Mouse (Mus musculus) CH12.LX (cell line): Measurements from ENCODE around the gene Ubc. TPM values are rescaled to one million over a fixed set of nuclear protein-coding genes. Genes with fewer than 3 reads are reported as not detected.

Source experiments
- DNase-seq: peaks from one replicate; pipeline ENCODE4 v3.0.0-alpha.2; 2013; ENCODE audit errors: extremely low read depth
- H3K27ac ChIP-seq: 2 replicates; pipeline ENCODE4 v1.5.1; 2012; ENCODE audit warnings: low read depth, mild to moderate bottlenecking, control low read depth, moderate library complexity; ENCODE audit not compliant: insufficient read depth
- H3K27me3 ChIP-seq: replicated peaks from 2 replicates; pipeline ENCODE3; 2012; ENCODE audit warnings: inconsistent platforms
- H3K36me3 ChIP-seq, 2 experiments: replicated peaks in 1 of 2; 2 replicates each; pipeline versions ENCODE3 to v1.6.1; 2012; ENCODE audit warnings: inconsistent platforms in 1 of 2, low read length in 1 of 2, mild to moderate bottlenecking in 1 of 2, mixed read lengths in 1 of 2, moderate library complexity in 1 of 2; ENCODE audit not compliant: control insufficient read depth in 1 of 2, insufficient read depth in 1 of 2
- H3K4me1 ChIP-seq, 2 experiments: 2 replicates each; pipeline ENCODE4 v1.6.1; 2012; ENCODE audit warnings: inconsistent platforms in 1 of 2, moderate library complexity in 1 of 2; ENCODE audit not compliant: insufficient read depth in 2 of 2, control insufficient read depth in 1 of 2
- H3K4me2 ChIP-seq: 2 replicates; pipeline ENCODE4 v1.6.1; 2012; ENCODE audit warnings: low read depth, mild to moderate bottlenecking, control low read depth; ENCODE audit not compliant: poor library complexity, insufficient read depth, severe bottlenecking
- H3K4me3 ChIP-seq, 3 experiments: fragments of 150-350 bp in 1 of 3; sonication (generic) in 1 of 3; replicated peaks in 1 of 3; 2 replicates each; pipeline versions ENCODE3 to v1.5.1; 2011 to 2012; ENCODE audit warnings: low read depth in 2 of 3, low read length in 2 of 3, mild to moderate bottlenecking in 2 of 3, moderate library complexity in 2 of 3, control low read depth in 1 of 3, improper control_type of control experiment in 1 of 3, inconsistent platforms in 1 of 3, mixed read lengths in 1 of 3; ENCODE audit not compliant: poor library complexity in 1 of 3
- H3K79me2 ChIP-seq: replicated peaks from 2 replicates; pipeline ENCODE4 v1.6.1; 2012; ENCODE audit warnings: mild to moderate bottlenecking, moderate library complexity; ENCODE audit not compliant: control insufficient read depth, poor library complexity, insufficient read depth, severe bottlenecking; ENCODE audit errors: extremely low read depth
- H3K9ac ChIP-seq: 2 replicates; pipeline ENCODE4 v1.6.1; 2012; ENCODE audit warnings: low read depth, mild to moderate bottlenecking, control low read depth, moderate library complexity; ENCODE audit not compliant: insufficient read depth
- H3K9me3 ChIP-seq: replicated peaks from 2 replicates; pipeline ENCODE3; 2012; ENCODE audit warnings: low read length, inconsistent platforms, mixed read lengths
- BHLHE40 ChIP-seq: IDR thresholded peaks from 2 replicates; pipeline ENCODE4 v1.6.1; 2011; ENCODE audit warnings: mild to moderate bottlenecking, low read depth, low read length, improper control_type of control experiment
- CHD1 ChIP-seq: IDR thresholded peaks from 2 replicates; pipeline ENCODE4 v1.6.1; 2012; ENCODE audit warnings: low read depth, low read length, improper control_type of control experiment, inconsistent platforms
- CHD2 ChIP-seq: IDR thresholded peaks from 2 replicates; pipeline ENCODE4 v1.6.1; 2011; ENCODE audit warnings: low read length, improper control_type of control experiment
- CTCF ChIP-seq, 2 experiments: IDR thresholded peaks in 1 of 2; conservative IDR thresholded peaks in 1 of 2; 2 replicates each; pipeline ENCODE4 v1.5.1; 2011 to 2012; ENCODE audit warnings: low read depth in 2 of 2, low read length in 2 of 2, improper control_type of control experiment in 1 of 2, inconsistent platforms in 1 of 2, mild to moderate bottlenecking in 1 of 2, moderate library complexity in 1 of 2
- E2F4 ChIP-seq: IDR thresholded peaks from 2 replicates; pipeline ENCODE4 v1.6.1; 2011; ENCODE audit warnings: low read depth, low read length, improper control_type of control experiment; ENCODE audit not compliant: insufficient replicate concordance
- ELF1 ChIP-seq: IDR thresholded peaks from 2 replicates; pipeline ENCODE4 v1.6.1; 2014; ENCODE audit warnings: low read depth, mild to moderate bottlenecking, inconsistent platforms, low read length, improper control_type of control experiment
- EP300 ChIP-seq: IDR thresholded peaks from 2 replicates; pipeline ENCODE4 v1.6.1; 2011; ENCODE audit warnings: low read length, improper control_type of control experiment
- ETS1 ChIP-seq: conservative IDR thresholded peaks from 2 replicates; pipeline ENCODE4 v1.6.1; 2012; ENCODE audit warnings: low read depth, mild to moderate bottlenecking, inconsistent platforms, low read length, improper control_type of control experiment, moderate library complexity
- GABPA ChIP-seq: IDR thresholded peaks from 2 replicates; pipeline ENCODE4 v1.6.1; 2012; ENCODE audit warnings: low read depth, low read length, improper control_type of control experiment, inconsistent platforms; ENCODE audit not compliant: insufficient replicate concordance
- HCFC1 ChIP-seq: IDR thresholded peaks from 2 replicates; pipeline ENCODE4 v1.6.1; 2012; ENCODE audit warnings: low read depth, mild to moderate bottlenecking, inconsistent platforms, low read length, improper control_type of control experiment
- IRF4 ChIP-seq: IDR thresholded peaks from 2 replicates; pipeline ENCODE4 v1.6.1; 2014; ENCODE audit warnings: low read depth, mild to moderate bottlenecking, inconsistent platforms, low read length, improper control_type of control experiment
- JUN ChIP-seq: IDR thresholded peaks from 2 replicates; pipeline ENCODE4 v1.6.1; 2011; ENCODE audit warnings: low read depth, mild to moderate bottlenecking, low read length, improper control_type of control experiment, moderate library complexity; ENCODE audit not compliant: insufficient read depth
- JUND ChIP-seq: conservative IDR thresholded peaks from 2 replicates; pipeline ENCODE4 v1.6.1; 2011; ENCODE audit warnings: low read depth, low read length, improper control_type of control experiment
- KAT2A ChIP-seq: IDR thresholded peaks from 2 replicates; pipeline ENCODE4 v1.6.1; 2012; ENCODE audit warnings: low read length, improper control_type of control experiment, inconsistent platforms; ENCODE audit not compliant: insufficient replicate concordance
- MAFK ChIP-seq: IDR thresholded peaks from 2 replicates; pipeline ENCODE4 v1.6.1; 2011; ENCODE audit warnings: low read length, improper control_type of control experiment; ENCODE audit not compliant: insufficient replicate concordance
- MAX ChIP-seq: IDR thresholded peaks from 2 replicates; pipeline ENCODE4 v1.6.1; 2011; ENCODE audit warnings: low read length, improper control_type of control experiment
- MAZ ChIP-seq: IDR thresholded peaks from 2 replicates; pipeline ENCODE4 v1.6.1; 2012; ENCODE audit warnings: low read depth, mild to moderate bottlenecking, inconsistent platforms, low read length, improper control_type of control experiment, moderate library complexity
- MEF2A ChIP-seq: IDR thresholded peaks from 2 replicates; pipeline ENCODE4 v1.6.1; 2014; ENCODE audit warnings: low read depth, mild to moderate bottlenecking, inconsistent platforms, low read length, improper control_type of control experiment, borderline replicate concordance
- MXI1 ChIP-seq: IDR thresholded peaks from 2 replicates; pipeline ENCODE4 v1.6.1; 2011; ENCODE audit warnings: mild to moderate bottlenecking, low read depth, low read length, improper control_type of control experiment
- MYC ChIP-seq: IDR thresholded peaks from 2 replicates; pipeline ENCODE4 v1.6.1; 2011; ENCODE audit warnings: low read depth, mild to moderate bottlenecking, improper control_type of control experiment, low read length
- NELFE ChIP-seq: IDR thresholded peaks from 2 replicates; pipeline ENCODE4 v1.6.1; 2011; ENCODE audit warnings: low read depth, low read length, improper control_type of control experiment
- NRF1 ChIP-seq: IDR thresholded peaks from 2 replicates; pipeline ENCODE4 v1.6.1; 2014; ENCODE audit warnings: low read depth, mild to moderate bottlenecking, inconsistent platforms, low read length, improper control_type of control experiment, moderate library complexity
- PAX5 ChIP-seq: IDR thresholded peaks from 2 replicates; pipeline ENCODE4 v1.6.1; 2012; ENCODE audit warnings: low read length, inconsistent platforms, mixed read lengths
- POLR2A ChIP-seq: IDR thresholded peaks from 2 replicates; pipeline ENCODE4 v1.6.1; 2011; ENCODE audit warnings: low read depth, mild to moderate bottlenecking, improper control_type of control experiment, low read length
- POLR2AphosphoS2 ChIP-seq: IDR thresholded peaks from 2 replicates; pipeline ENCODE4 v1.6.1; 2011; ENCODE audit warnings: low read depth, low read length, improper control_type of control experiment
- RAD21 ChIP-seq: IDR thresholded peaks from 2 replicates; pipeline ENCODE4 v1.6.1; 2011; ENCODE audit warnings: low read depth, mild to moderate bottlenecking, low read length, improper control_type of control experiment, moderate library complexity
- RCOR1 ChIP-seq: conservative IDR thresholded peaks from 2 replicates; pipeline ENCODE4 v1.6.1; 2012; ENCODE audit warnings: low read depth, mild to moderate bottlenecking, inconsistent platforms, low read length, improper control_type of control experiment
- SIN3A ChIP-seq: IDR thresholded peaks from 2 replicates; pipeline ENCODE4 v1.6.1; 2012; ENCODE audit warnings: low read length, improper control_type of control experiment, inconsistent platforms
- SMC3 ChIP-seq: IDR thresholded peaks from 2 replicates; pipeline ENCODE4 v1.6.1; 2011; ENCODE audit warnings: low read depth, low read length, improper control_type of control experiment
- TBP ChIP-seq: conservative IDR thresholded peaks from 2 replicates; pipeline ENCODE4 v1.6.1; 2011; ENCODE audit warnings: low read depth, low read length, improper control_type of control experiment
- TCF12 ChIP-seq: IDR thresholded peaks from 2 replicates; pipeline ENCODE4 v1.6.1; 2014; ENCODE audit warnings: low read depth, mild to moderate bottlenecking, inconsistent platforms, low read length, improper control_type of control experiment
- UBTF ChIP-seq: IDR thresholded peaks from 2 replicates; pipeline ENCODE4 v1.6.1; 2012; ENCODE audit warnings: low read depth, mild to moderate bottlenecking, inconsistent platforms, low read length, improper control_type of control experiment, moderate library complexity
- USF1 ChIP-seq: IDR thresholded peaks from 2 replicates; pipeline ENCODE4 v1.6.1; 2014; ENCODE audit warnings: low read depth, mild to moderate bottlenecking, inconsistent platforms, low read length, improper control_type of control experiment
- USF2 ChIP-seq: conservative IDR thresholded peaks from 2 replicates; pipeline ENCODE4 v1.6.1; 2011; ENCODE audit warnings: low read depth, low read length, improper control_type of control experiment
- ZC3H11A ChIP-seq: IDR thresholded peaks from 2 replicates; pipeline ENCODE4 v1.6.1; 2012; ENCODE audit warnings: low read depth, mild to moderate bottlenecking, inconsistent platforms, low read length, improper control_type of control experiment
- ZKSCAN1 ChIP-seq: IDR thresholded peaks from 2 replicates; pipeline ENCODE4 v1.6.1; 2012; ENCODE audit warnings: low read depth, inconsistent platforms, low read length, improper control_type of control experiment, borderline replicate concordance
- ZMIZ1 ChIP-seq: IDR thresholded peaks from 2 replicates; pipeline ENCODE4 v1.6.1; 2012; ENCODE audit warnings: low read depth, mild to moderate bottlenecking, inconsistent platforms, low read length, improper control_type of control experiment
- ZNF384 ChIP-seq: IDR thresholded peaks from 2 replicates; pipeline ENCODE4 v1.6.1; 2012; ENCODE audit warnings: low read depth, low read length, improper control_type of control experiment, inconsistent platforms
- dilution Hi-C: fragments of 300-500 bp; cut with MboI; formaldehyde crosslinking; loops from 2 replicates; pipeline ENCODE4 v1.14.3; 2020; ENCODE audit warnings: low sequenced_read_pairs; ENCODE audit not compliant: extremely low pct_unique_long_range_greater_than_20kb, extremely low pct_ligation_motif_present
- in situ Hi-C: fragments of 300-500 bp; cut with MboI; formaldehyde crosslinking; loops from 3 replicates; pipeline ENCODE4 v1.14.3; 2019; ENCODE audit warnings: low sequenced_read_pairs, low pct_ligation_motif_present, low pct_unique_long_range_greater_than_20kb, mixed read lengths
- polyA plus RNA-seq: library from polyadenylated mRNA; unstranded; fragments of >175 nt; gene quantifications from 2 replicates; pipeline ENCODE4 v1.2.1, GENCODE M21; 2012; ENCODE audit warnings: low read depth; ENCODE audit not compliant: insufficient read length
- total RNA-seq, 2 experiments: library from RNA; depleted of rRNA; stranded (reverse); fragments of 300-350 nt in 1 of 2; fragments of >200 nt in 1 of 2; gene quantifications; 2 replicates each; pipeline ENCODE4 v1.2.3; 2012 to 2014

Gene Ubc
- total and polyA plus RNA-seq, 3 experiments, result 466 to 803 (median 656) TPM

DNA sequence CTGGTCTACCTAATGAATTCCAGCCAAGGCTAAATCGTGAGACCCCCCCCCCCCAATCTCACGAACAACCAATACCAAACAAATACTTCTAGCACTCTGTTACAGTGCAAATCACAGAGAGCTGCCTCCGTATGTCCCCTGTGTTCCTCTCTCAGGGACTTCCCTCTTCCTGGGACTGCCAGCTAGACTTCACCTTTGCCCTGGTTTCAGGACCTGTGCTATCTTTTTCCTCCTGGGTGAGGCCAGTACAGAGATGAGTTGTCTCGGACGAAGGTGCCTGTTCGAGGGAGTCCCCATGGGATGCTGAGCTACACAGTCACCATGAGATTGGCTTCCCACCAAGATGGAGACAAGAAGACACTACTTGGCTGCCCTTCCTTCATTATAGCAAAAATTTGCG lies 41.9 kb downstream of the Ubc start:
- Histone ChIP-seq H3K36me3 (no peaks in the 10 kb centered on the region), H3K4me3 (no peak overlapping the region), H3K27me3 (peaks cover 4% of the 10 kb centered on the region), H3K4me2 (peak overlapping the region; percentile 41), H3K4me1 (peaks cover 5 to 43% of the 10 kb centered on the region in 2 experiments), H3K27ac (no peak overlapping the region), H3K9ac (no peak overlapping the region), H3K79me2 (no peaks in the 10 kb centered on the region), H3K9me3 (peaks cover 3% of the 10 kb centered on the region)
- dilution Hi-C loops, result no loop called here
- in situ Hi-C loops, result loop anchor here (10.0 kb wide), 1 partner anchor 443 kb away; no protein-coding TSS in a partner anchor
- DNase-seq, result peak; percentile 78
- TF ChIP-seq PAX5 (no peak), MEF2A (peak; percentile 45; the same call in 1 of the 2 replicates), TBP (no peak), SMC3 (no peak), ETS1 (peak; percentile 81), MAFK (no peak), GABPA (no peak), ZMIZ1 (no peak), JUND (peak; percentile 55; the same call in 1 of the 2 replicates), ZNF384 (no peak), NRF1 (no peak), POLR2A (no peak), E2F4 (no peak), POLR2AphosphoS2 (no peak), MXI1 (no peak), SIN3A (no peak), KAT2A (no peak), NELFE (no peak), USF1 (no peak), CHD1 (no peak), BHLHE40 (peak; percentile 40), CTCF (conservative IDR thresholded peaks at IDR 0.05 in 1 of 2, IDR thresholded peaks at IDR 0.05 in 1 of 2; ENCODE audit: low read depth in 2 of 2, low read length in 2 of 2) (no peak), UBTF (no peak), MYC (no peak; the same call in 1 of the 2 replicates), RCOR1 (no peak), JUN (peak; percentile 43), ELF1 (0 out of 2 replicates have a peak, but pooled peaks have one; percentile 31), ZKSCAN1 (no peak), ZC3H11A (no peak), EP300 (peak; percentile 61; the same call in 1 of the 2 replicates), MAX (no peak), RAD21 (no peak), HCFC1 (peak; percentile 20; the same call in 1 of the 2 replicates), CHD2 (no peak), TCF12 (0 out of 2 replicates have a peak, but pooled peaks have one; percentile 20), IRF4 (peak; percentile 87), USF2 (no peak), MAZ (no peak)
